Mouse (Mus musculus) retina, embryonic 14.5 days (tissue): ENCODE data around the gene Frmd4a.

ENCODE experiments used
- DNase-seq: peaks from one replicate; pipeline ENCODE4 v3.0.0-alpha.2; 2015; ENCODE audit warnings: low spot score

Gene Frmd4a

DNA sequence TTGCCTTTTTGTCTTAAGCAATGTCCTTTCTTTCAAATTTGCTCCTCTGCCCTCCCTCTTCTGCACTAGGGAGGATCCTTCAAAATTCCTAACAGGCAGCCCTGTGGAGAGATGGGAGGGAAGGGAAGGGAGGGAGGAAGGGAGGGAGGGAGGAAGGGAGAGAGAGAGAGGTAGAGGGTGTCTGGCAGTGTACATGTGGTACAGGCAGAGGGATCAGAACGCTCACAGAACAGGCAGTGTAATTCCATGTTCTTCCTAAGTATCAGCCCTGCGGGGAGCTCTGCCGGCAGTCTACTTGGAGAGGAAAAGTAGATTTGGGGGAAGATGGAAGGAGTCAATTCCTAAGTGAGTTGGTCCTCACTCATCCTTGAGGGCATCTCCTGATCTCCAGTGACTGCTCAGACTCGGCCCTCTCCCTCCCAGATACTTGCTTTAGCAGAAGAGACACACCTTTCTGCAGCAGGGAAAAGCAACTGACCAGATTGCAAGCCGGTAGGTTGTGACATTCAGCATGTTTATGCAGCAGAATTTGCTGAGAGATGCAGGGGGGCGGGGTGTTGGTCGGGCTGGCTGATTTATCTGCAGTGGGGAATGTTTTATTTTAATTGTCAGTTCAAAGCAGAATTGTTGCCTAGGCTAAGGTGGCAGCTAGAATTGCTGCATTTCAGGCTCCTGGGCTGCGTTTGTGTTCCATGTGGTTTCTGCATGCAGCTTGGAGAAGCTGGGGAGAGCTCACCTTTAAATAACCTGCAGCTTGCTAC, at the start of gene Frmd4a:
Gene Frmd4a (plus strand): TSS at position 190 of the 761 bp plus-strand sequence.
- DNase-seq = peak; percentile 26

DNA sequence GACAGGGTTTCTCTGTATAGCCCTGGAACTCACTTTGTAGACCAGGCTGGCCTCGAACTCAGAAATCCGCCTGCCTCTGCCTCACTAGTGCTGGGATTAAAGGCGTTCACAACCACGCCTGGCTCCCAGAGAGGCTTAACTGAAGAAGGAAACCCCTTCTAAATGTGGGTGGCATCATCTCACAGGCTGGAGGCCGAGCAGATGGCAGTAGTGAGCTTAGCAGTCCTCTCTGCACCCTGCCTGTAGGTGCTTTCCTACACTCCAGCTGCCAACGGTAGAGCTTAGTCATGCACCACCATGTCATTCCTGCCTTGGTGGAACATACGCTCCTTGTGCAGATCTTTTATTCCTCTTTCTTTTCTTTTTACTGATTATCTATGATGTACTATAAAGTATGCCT, 28.6 kb upstream of the Frmd4a start:
- DNase-seq = no peak

DNA sequence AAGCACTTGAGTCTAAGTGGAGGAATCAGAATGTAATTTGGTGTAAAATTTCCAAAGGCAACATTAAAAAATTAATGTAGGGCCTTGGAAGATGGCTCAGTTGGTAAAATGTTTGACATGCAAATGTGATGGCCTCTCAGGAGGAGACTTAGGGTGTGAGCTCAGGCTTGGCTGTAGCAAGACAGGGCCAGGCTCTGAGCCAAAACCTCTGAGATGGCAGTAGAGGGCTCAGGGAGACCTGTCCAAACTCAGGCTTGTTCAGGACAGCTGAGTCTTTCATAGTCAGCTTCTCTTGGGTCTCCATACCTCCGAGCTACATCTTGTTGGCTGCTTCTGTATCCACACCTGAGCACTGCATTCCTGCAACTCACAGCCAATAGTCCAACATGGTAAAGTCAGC, 27.1 kb upstream of the Frmd4a start:
- DNase-seq = no peak

DNA sequence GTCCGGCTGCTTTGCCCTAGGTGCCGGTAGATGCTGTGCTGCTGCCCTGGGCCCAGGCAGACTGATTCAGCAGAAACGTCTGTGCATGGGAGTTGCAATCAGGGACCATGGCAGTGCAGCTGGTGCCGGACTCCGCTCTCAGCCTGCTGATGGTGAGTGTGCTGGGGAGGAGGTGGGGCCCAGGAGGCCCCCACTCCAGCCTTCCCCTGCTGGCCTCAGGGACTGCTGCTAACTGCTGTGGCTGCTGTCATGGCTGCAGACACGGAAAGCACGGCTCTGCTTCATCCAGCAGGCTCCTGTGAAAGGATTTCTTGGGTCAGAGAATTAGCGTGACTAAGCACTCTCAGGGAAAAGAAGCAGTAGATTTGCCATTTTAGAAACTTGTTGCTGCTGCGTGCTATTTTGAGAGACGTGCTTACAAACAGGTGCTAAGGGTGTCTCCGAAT, 937 bp downstream of the Frmd4a start:
- peak; percentile 71 for DNase-seq

DNA sequence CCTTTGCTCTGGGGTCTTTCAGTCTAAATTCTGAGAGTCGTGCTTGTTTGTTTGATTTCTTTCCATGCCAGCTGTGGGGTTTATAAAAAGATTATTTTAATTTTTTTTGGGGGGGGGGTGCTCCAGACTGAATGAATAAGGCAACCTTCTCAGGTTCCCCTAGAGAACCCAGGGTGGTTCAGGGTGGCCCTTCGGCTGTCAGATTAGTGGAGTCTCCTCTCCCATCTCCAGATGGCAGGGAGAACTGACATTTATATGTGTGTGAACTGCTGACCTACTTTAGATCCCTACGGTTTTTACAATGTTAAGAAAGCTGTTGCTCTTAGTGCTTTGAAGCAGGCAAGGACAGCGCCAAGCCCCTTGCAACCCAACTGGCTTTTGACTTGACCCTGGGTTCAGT, 1.4 kb downstream of the Frmd4a start:
- DNase-seq = no peak

DNA sequence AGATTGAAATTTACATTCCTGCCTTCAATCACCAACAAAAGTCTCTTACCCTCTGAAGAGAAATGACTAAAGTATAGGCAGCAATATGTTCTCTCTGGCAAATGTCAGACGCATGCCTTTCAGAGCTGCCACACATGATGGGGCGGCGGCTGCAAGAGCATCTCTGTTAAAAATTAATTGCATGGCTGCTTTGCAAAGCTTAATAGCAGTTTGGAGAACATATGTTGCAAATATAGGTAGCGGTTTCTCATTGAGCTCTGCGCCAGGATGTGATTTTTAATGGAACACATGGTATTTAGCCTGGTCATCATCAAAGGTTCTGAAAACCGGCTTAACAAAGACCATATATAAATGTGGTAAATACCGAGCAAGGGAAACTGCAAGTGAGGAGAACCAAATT, 7.4 kb downstream of the Frmd4a start:
- no peak for DNase-seq

DNA sequence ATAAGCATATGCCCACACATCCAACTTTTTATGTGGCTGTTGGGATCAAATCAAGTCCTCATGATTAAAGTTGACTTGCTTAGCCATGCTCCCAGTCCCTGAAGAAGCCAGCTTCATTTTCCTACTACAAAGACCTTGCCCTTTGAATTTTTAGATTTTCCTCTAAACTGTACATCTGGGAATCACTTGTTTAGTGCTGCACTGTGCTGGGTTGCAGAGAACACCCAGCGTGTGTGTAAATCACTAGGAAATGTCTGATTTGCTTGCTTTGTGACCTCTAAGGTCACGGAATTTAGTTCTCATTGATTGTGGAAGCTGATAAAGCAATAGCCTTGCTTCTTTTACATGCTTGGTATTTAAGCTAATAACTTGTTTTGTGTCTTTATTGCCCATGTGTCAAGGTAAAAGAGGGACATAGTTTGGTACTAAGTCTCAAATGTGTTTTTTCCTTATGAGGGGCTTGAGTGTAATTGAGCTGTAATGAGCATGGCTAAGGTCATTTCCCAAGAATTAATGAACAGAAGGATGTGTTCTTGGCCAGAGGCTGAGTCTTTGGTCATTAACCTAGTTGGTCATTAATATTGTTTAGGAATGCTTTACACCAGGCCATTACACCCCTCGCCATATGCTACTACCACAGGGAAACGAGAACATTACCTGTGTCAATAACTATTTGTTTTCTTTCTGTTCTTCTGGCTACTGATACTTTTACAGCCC, 11.7 kb downstream of the Frmd4a start:
- DNase-seq = no peak

DNA sequence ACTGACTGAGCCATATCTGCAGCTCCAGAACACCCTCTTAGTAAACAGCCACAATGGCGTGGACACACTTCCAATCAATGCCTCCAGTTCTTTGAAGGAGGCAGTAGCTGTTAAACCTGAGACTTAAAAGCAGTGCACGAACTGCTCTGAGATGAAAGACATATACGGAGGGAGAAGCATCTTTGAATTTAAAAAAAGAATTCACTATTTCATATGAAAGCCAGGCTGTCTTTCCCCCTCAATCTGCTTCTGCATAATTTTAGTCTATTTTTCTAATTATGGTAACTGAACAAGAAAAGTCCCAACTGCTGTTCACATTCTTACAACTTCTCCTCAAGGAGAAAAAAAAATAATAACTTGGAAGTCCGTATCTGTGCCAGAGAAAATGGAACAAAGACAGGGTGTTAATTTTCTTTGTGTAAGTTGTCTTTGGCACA, 18.7 kb downstream of the Frmd4a start:
- no peak for DNase-seq

DNA sequence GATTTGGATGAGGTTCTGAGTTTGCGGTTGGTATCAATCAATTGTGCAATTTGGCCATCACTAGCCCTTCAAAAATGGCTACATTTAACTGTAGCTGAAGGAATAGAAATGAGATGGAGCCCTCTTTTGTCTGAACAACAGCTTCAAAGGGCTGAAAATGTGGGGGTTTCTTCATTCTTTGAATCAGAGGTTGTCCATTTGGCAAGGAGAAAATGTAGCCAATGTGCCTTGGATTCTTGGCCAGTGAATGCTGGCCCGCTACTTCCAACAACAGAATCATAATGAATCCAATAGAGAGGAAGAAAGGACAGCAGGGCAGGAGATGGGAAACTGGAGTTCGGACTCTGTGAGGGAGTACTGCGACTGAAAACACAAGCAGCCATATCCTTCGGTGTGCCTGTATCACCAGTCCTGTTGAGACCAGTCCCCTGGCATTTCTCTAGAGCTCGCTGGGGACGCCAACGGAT, 19.2 kb downstream of the Frmd4a start:
- DNase-seq = no peak

DNA sequence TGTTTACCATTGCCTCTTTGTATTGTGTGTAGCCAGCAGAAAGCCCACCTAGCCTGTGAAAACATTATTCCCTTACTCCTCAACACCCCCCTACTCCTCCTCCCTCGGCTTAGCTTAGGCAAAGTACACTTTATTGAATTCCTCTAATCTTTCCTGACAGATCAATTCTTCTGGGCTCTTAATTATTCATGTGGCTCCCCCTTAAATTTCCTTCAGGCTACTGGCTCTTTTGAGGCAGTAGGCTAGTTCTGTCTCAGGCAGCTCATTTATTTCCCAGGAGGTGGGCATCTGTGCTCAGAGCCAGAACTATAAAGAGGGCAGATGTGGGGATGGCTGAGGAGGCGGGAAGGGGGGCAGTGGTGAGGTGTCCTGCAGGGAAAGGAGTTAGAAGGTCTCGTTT, 24.5 kb downstream of the Frmd4a start:
- peak; percentile 90 for DNase-seq

DNA sequence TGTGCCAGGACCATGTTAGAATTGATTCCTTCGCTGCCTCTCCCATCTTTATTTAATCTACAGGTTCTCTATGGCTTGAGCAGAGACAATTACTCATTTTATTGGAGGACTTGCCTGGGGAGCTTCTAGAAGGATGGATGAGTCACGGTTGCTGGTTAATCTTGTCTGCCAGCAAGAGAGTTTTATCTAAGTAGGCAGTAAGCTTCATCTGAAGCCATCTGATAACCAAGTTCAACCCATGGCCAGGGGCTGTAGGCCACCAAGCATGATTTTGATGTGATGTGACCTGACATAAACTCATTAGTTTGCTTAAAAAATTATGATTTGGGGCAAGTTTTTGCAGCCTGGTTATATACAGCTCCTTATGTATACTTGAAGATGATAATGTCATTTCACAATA, 38.0 kb downstream of the Frmd4a start:
- peak; percentile 38 for DNase-seq

DNA sequence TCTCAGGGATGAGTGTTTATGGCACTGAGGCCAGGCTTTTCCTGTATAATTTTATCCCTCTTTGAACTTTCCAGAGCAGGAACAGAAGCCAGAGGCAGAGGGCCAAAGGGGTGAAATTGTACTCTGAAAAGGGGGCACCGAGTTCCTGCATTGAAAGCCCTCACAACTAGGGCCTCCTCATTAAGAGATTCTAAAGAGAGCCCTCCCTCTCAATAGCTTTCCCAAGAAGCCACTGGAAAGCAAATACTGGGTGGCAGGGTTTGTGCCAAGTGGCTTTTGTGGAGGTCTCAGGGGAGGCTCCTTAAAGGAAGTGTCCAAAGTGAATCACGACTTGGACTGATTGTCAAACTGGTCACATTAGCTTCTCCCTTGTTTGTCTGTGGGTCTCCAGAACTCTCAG, 43.2 kb downstream of the Frmd4a start:
- no peak for DNase-seq

DNA sequence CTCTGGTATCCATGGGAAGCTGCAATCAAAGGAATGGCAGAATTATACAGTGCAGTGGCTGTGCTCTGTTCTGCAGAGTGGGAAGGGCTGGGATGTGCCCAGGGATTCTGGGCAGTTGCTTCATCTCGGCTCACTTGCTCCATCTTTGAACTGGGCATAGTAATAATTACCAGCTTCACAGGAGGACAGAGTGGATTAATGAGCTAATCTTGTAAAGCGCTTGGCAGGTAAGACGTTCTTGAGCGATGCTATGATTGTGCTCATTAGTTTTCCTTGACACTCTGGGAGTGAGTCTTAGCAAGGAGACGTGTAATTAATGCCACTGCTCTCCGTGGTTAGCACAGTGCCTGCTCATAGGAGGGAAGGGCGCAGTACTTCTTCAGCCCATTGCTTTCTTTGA, 54.3 kb downstream of the Frmd4a start:
- no peak for DNase-seq

DNA sequence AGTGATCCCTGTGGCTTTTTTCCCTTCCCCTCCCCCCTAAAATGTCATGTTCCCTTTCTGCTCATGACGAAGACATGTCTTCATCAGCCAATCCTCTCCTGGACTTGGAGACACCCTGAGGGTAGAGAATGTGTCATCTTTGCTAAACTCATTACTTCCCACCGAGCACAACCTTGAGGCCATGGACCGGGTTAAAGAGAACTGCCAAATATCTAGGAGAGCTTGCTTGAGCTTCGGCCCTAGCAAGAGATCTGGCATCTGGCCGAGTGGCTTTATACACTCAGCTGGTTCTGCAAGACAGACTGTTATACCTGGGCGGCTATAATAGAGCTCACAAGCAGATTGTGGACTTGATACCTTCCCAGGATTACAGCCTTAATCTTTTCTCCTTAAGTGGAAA, 66.4 kb downstream of the Frmd4a start:
- DNase-seq = no peak

DNA sequence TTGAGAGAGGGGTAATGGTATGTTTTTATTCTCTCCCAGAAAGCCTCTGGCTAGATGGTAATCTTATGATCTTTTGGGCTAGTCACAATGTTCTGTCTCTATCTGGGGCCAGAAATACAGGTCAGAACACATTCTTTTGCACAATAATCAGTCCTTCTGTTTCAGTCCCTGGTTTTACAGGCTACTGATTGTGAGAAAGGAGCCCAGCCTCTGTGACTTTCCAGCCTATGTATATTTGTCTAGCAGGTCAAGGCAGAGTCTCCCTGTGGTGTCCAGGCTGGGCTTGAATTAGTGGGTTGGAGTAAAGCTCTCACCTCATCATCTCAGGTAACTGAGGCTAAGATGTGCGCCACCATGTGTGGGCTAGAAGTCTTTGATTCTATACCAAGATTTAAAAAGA, 80.1 kb downstream of the Frmd4a start:
- DNase-seq = no peak

DNA sequence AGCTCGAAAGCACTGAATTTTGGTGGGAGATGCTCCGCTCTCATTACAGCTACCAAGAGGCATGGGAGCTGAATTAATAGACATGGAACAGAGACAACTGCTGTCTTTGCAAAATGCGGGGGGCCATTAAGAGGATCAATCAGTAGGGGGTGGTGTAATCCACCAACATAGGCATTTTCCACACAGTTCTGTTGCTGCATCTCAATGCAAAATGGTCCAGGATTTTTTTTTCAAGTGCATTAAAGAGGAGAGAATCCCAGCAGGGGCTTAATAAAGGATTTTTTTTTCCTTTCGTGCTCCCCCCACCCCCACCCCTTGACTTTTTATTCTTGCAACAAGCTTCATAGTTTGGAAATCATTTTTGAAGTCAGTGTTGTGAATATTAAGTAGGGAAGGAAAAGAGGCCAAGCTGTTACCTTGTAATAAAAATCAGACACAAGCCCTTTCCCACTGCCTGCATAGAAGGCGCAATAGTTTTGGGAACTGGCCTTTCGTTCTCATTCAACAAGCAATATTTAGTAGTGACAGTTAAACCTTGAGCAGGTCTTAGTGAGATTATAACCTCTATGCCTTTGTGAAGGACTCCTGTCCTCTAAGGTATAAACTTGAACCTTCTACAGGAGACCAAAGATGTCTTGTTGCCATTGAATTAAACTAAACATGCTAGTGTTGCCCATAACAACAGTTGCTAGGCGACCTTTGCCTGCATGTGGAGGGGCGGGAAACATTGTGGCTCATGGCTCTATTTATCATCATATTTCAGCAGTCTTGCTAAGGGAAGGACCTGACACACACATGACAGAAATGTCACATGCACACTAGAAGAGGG, 81.6 kb downstream of the Frmd4a start:
- peak; percentile 66 for DNase-seq

DNA sequence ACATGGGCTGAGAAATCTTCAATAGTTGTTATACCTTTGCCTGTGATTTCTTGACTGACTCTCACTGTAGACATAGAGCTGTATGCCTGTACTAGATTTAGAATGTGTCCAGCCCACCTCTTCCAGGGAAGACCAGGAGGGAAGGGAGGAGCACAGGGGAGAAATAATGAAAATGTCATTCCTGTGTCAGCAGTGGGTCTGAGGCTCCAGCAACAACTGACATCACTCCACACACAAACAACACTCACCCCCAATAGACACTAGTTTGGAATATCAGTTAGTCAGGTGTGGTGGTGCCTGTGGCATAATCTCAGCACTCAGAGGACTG, 82.2 kb downstream of the Frmd4a start:
- DNase-seq = no peak

DNA sequence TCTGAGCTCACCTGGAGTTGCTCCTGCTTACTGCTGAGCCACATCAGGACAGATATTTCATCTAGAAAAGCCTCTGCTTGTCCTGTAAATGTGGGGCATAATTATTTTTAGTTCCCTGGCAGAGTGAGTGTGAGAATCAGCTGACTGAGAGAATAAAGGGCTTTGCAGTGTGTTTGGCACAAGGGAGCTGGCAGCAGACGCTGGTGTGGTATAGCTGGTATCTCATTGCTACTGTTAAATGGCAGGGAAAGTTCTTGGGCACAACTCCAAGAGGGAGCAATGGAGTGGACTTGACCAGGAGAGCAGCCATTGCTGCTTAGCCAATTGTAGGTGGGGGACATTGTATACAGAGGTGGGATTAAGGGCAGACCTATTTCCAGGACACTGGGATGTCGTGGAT, 83.9 kb downstream of the Frmd4a start:
- no peak for DNase-seq

DNA sequence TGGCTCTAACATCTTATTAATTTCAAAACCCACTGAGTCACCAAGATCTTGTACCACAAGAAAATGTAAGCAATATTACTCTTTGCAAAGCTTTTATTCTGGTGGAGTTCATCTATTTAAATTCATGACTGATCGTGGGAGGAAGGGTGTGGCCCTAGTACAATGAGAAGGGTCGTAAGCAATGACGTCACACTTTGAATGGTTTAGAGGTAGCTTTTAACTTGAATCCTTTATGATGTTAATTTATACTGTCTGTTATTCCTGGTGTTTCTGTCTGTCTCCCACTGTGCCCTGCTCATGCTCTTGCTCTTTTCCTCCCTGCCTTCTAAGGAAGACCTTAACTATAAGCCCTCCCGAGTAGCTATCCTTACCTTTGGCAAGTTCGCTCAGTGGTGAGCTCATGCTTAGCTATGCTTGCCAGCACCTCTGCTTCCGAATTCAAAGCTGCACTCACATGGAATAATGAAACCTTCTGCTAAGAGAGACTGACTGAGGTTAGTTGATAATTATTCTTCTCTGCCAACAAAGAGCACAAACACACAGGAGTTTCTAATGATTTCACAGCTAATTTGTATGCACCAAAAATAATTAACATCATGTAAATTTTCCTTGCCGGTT, 95.9 kb downstream of the Frmd4a start:
- DNase-seq = no peak

DNA sequence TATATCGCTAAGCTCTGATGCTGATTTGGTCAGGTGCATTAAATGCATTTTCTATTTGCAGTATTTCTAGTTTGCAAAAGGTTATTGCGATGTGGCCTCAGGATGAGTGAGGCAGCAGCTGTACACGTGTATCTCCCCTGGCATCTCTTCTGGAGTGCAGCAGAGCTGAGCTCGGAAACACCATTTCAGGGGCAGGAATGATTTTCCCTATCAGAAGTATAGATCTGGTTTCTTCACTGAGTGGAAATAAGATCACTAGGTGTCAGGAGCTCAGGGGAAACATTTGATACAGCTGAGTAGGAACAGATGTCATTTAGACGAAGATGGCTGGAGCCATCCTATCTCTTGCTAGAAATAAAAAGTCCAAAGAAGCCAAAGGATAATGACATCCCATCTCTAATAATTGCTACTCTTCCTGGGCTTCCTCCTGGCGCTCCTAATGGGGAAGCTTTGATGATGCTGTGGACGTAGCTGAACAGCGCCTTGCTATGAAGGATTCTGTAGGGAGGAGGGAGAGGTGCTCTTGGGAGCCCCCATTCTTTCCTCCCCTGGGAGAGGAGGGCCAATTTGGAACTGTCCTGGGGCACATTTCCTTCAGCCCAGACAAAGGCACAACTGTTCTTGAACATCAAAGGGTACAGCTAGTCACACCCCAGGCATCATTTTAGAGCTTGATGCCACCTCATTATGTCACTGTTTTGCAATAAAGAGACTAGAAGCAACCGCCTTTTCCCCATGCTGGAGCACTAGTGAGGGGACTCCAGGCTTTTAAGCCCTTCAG, 102.4 kb downstream of the Frmd4a start:
- DNase-seq = peak; percentile 18

DNA sequence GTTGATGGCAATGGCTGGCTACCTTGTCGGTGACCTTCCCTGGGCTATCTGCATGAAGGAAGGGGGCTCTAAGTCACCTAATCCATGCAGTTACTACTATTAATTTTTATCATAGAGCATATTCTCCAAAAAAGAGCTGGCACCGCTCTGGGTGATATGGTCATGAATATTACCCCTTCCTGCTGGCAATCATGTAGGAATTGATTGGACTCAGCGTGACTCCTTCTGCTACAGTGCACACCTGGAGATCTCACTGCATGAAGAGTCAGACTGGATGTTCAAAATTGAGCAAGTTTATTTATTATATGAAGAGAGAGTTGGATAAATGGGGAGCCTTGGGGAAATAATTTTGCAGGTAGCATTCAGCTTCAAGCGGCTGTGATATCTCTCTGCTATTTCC, 113.7 kb downstream of the Frmd4a start:
- DNase-seq = no peak

DNA sequence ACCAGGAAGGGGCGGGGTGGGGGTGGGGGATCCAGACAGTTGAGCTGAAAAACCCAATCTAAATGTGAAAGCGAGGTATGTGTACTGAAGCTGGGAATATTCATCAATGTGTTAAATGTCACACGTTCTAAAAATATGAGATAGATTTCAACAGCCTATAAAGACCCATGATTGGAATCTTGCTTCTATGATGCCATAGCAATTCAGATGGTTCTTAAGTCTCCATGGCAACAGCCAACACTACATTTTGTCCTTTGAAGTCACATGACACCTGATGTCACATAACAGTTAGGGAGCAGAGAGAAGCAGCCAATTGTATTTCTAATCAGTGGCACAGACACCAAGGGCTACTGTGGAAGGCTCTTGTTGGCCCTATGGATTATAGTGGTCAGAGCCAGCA, 120.0 kb downstream of the Frmd4a start:
- no peak for DNase-seq
